Mouse (Mus musculus): ENCODE measurements around the gene Cd101. TPM values are rescaled to one million over a fixed set of nuclear protein-coding genes. Genes with fewer than 3 reads are reported as not detected.
A peak's percentile ranks its signal among the peaks of the same experiment; 100 is the strongest.

Cd101 gene
- polyA plus RNA-seq, 1 experiment from 2014 or later = 0.06 TPM

GRCm38 (mm10) chr3:100994252-100994651 is 35.1 kb downstream of the Cd101 start:
- H3K27me3 ChIP-seq (ENCODE audit: insufficient read depth, low read length) = no peaks in the 10 kb centered on the region
- WGBS = 89% methylated on average over 4 of the region's 4 CpGs
- no peak overlapping the region for H3K9ac ChIP-seq (replicated peaks; ENCODE audit: low read length)
- H3K27ac ChIP-seq (ENCODE audit: low read length) = no peak overlapping the region
- H3K4me1 ChIP-seq (ENCODE audit: insufficient read depth, low read length) = 0 out of 2 replicates have a peak, but pooled peaks cover 15% of the 10 kb centered on the region
- H3K9me3 ChIP-seq (ENCODE audit: low read length) = no peaks in the 10 kb centered on the region
- ATAC-seq (ENCODE audit: low FRiP score, low TSS enrichment) = no peak
- no peak overlapping the region for H3K4me3 ChIP-seq (ENCODE audit: low read length)
- no peaks in the 10 kb centered on the region for H3K36me3 ChIP-seq (ENCODE audit: insufficient read depth, low read length)
- no peak overlapping the region for H3K4me2 ChIP-seq (replicated peaks; ENCODE audit: low read depth, low read length)

GRCm38 (mm10) chr3:100993718-100994117 is 35.6 kb downstream of the Cd101 start:
- H3K4me2 ChIP-seq (replicated peaks; ENCODE audit: low read depth, low read length) = no peak overlapping the region
- H3K36me3 ChIP-seq (ENCODE audit: insufficient read depth, low read length) = no peaks in the 10 kb centered on the region
- WGBS = 27% methylated on average over 15 of the region's 15 CpGs
- no peaks in the 10 kb centered on the region for H3K27me3 ChIP-seq (ENCODE audit: insufficient read depth, low read length)
- H3K9me3 ChIP-seq (ENCODE audit: low read length) = no peaks in the 10 kb centered on the region
- H3K4me3 ChIP-seq (ENCODE audit: low read length) = no peak overlapping the region
- H3K9ac ChIP-seq (replicated peaks; ENCODE audit: low read length) = no peak overlapping the region
- ATAC-seq (ENCODE audit: low FRiP score, low TSS enrichment) = peak; percentile 52; the same call in 1 of the 2 replicates
- H3K27ac ChIP-seq (ENCODE audit: low read length) = no peak overlapping the region
- 0 out of 2 replicates have a peak, but pooled peaks cover 12% of the 10 kb centered on the region for H3K4me1 ChIP-seq (ENCODE audit: insufficient read depth, low read length)

DNA sequence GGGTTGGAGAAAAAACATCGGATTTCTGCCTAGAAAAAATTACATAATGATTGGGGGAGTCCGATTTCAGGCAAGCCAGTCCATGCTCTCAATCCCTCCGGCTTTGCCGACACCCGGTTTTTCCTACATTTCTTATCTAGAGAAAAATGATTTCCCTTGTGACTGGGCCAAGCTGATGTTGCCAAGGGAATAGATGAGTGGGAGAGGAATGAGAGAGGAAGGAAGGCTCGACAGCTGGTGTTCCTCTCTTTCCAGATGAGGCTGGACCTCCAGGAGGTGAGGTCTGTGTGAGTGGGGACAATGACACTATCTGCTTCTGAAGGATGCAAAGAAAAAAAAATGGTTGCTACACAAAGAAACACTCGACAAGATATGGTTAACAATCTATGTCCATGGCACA is 36.2 kb downstream of the Cd101 start:
- 67% methylated on average over 7 of the region's 7 CpGs for whole genome bisulfite sequencing
- H3K9ac ChIP-seq (replicated peaks; ENCODE audit: low read length) = no peak overlapping the region
- no peaks in the 10 kb centered on the region for H3K36me3 ChIP-seq (ENCODE audit: insufficient read depth, low read length)
- H3K27ac ChIP-seq (ENCODE audit: low read length) = no peak overlapping the region
- H3K4me1 ChIP-seq (ENCODE audit: insufficient read depth, low read length) = 0 out of 2 replicates have a peak, but pooled peaks cover 7% of the 10 kb centered on the region
- no peak for ATAC-seq (ENCODE audit: low FRiP score, low TSS enrichment)
- no peaks in the 10 kb centered on the region for H3K27me3 ChIP-seq (ENCODE audit: insufficient read depth, low read length)
- H3K9me3 ChIP-seq (ENCODE audit: low read length) = no peaks in the 10 kb centered on the region
- no peak overlapping the region for H3K4me3 ChIP-seq (ENCODE audit: low read length)
- H3K4me2 ChIP-seq (replicated peaks; ENCODE audit: low read depth, low read length) = no peak overlapping the region

- no peak overlapping the region for H3K27ac ChIP-seq (ENCODE audit: low read length)
- H3K9ac ChIP-seq (replicated peaks; ENCODE audit: low read length) = no peak overlapping the region
- ATAC-seq (ENCODE audit: low FRiP score, low TSS enrichment) = 0 out of 2 replicates have a peak, but pooled peaks have one; percentile 27
- no peaks in the 10 kb centered on the region for H3K9me3 ChIP-seq (ENCODE audit: low read length)
- 54% methylated on average over 1 of the region's 1 CpGs for WGBS
- H3K4me1 ChIP-seq (ENCODE audit: insufficient read depth, low read length) = 0 out of 2 replicates have a peak, but pooled peaks cover 6% of the 10 kb centered on the region
- H3K4me2 ChIP-seq (replicated peaks; ENCODE audit: low read depth, low read length) = no peak overlapping the region
- H3K4me3 ChIP-seq (ENCODE audit: low read length) = no peak overlapping the region
- no peaks in the 10 kb centered on the region for H3K27me3 ChIP-seq (ENCODE audit: insufficient read depth, low read length)
- H3K36me3 ChIP-seq (ENCODE audit: insufficient read depth, low read length) = no peaks in the 10 kb centered on the region
These were observed 39.1 kb downstream of the Cd101 start for GRCm38 (mm10) chr3:100990231-100990630.

DNA sequence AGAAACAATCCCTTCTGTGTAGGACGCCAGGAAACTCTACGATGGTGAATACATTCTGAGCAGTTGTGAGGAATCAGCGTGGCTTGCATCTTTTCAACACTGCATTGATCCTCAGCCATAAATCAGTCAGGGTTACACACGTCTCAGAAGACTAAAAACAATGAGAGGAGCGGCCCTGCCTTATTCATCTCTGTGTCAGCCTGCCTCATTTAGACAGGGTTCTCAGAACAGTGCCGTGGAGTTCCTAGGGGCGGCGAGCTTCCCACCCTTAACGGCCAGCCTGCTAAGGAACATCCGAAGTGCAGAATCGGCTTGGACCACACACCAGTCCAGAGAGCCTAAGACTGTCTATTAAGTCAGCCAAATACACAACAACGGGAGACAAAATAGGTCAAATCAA is 39.9 kb downstream of the Cd101 start:
- H3K4me2 ChIP-seq (replicated peaks; ENCODE audit: low read depth, low read length) = no peak overlapping the region
- 0 out of 2 replicates have a peak, but pooled peaks cover 12% of the 10 kb centered on the region for H3K4me1 ChIP-seq (ENCODE audit: insufficient read depth, low read length)
- no peaks in the 10 kb centered on the region for H3K27me3 ChIP-seq (ENCODE audit: insufficient read depth, low read length)
- no peak overlapping the region for H3K4me3 ChIP-seq (ENCODE audit: low read length)
- H3K9ac ChIP-seq (replicated peaks; ENCODE audit: low read length) = no peak overlapping the region
- WGBS = 33% methylated on average over 12 of the region's 12 CpGs
- H3K9me3 ChIP-seq (ENCODE audit: low read length) = no peaks in the 10 kb centered on the region
- no peak overlapping the region for H3K27ac ChIP-seq (ENCODE audit: low read length)
- H3K36me3 ChIP-seq (ENCODE audit: insufficient read depth, low read length) = no peaks in the 10 kb centered on the region
- ATAC-seq (ENCODE audit: low FRiP score, low TSS enrichment) = no peak

- Histone ChIP-seq H3K4me3 (ENCODE audit: low read length) (no peak overlapping the region), H3K4me2 (replicated peaks; ENCODE audit: low read depth, low read length) (no peak overlapping the region), H3K27ac (ENCODE audit: low read length) (no peak overlapping the region), H3K4me1 (ENCODE audit: insufficient read depth, low read length) (no peaks in the 10 kb centered on the region), H3K27me3 (ENCODE audit: insufficient read depth, low read length) (no peaks in the 10 kb centered on the region), H3K36me3 (ENCODE audit: insufficient read depth, low read length) (no peaks in the 10 kb centered on the region), H3K9ac (replicated peaks; ENCODE audit: low read length) (no peak overlapping the region), H3K9me3 (ENCODE audit: low read length) (no peaks in the 10 kb centered on the region)
- ATAC-seq (ENCODE audit: low FRiP score, low TSS enrichment) = no peak
- 62% methylated on average over 8 of the region's 8 CpGs for WGBS
These were observed 50.1 kb downstream of the Cd101 start for GRCm38 (mm10) chr3:100979290-100979689.

GRCm38 (mm10) chr3:100973906-100974305 is 55.5 kb downstream of the Cd101 start:
- Histone ChIP-seq H3K4me2 (replicated peaks; ENCODE audit: low read depth, low read length) (no peak overlapping the region), H3K27ac (ENCODE audit: low read length) (no peak overlapping the region), H3K4me1 (ENCODE audit: insufficient read depth, low read length) (peaks cover 5% of the 10 kb centered on the region), H3K36me3 (ENCODE audit: insufficient read depth, low read length) (no peaks in the 10 kb centered on the region), H3K4me3 (ENCODE audit: low read length) (no peak overlapping the region), H3K9ac (replicated peaks; ENCODE audit: low read length) (no peak overlapping the region), H3K27me3 (ENCODE audit: insufficient read depth, low read length) (no peaks in the 10 kb centered on the region), H3K9me3 (ENCODE audit: low read length) (no peaks in the 10 kb centered on the region)
- WGBS = 0% methylated on average over 1 of the region's 1 CpGs
- no peak for ATAC-seq (ENCODE audit: low FRiP score, low TSS enrichment)

DNA sequence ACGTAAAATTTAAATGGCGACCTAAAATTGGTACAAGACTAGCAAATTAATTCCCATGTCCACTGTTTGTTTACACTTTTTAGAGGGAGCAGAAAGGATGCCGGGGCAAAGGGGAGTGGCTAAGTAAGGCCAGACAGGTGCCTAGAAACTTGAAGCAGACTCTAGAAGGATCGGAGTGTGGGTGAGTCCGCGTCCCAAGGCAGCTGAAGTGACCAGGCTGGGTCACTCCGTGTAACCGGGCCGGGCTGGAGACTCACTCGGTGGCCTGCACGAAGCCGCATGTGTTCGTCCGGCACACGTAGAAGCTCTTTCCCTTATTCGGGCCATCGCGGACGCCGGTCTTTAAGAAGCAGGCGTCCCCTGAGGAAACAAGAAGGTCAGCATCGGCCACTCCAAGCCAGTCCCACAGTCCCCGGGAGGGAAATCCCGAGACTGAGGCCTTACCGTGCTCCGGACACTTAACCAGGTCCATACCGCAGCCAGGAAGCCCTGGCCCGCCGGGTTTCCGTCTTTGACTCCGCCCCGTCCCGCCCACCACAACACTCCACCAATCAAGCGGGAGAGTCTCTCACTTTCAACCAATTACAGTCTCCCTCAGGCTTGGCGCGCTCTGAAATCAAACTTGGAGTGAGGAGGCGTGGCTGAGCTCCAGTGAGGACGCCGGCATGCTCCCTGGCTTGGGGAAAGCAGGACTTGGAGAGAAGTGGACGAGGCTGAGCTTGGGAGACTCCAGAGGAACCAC is 60.0 kb downstream of the Cd101 start, which contains the start of gene Ttf2:
Gene Ttf2, minus strand, starts transcription at position 488 of the 742 bp plus-strand sequence.
- peak within 1 kb of the TSS; percentile 81 for H3K4me2 ChIP-seq (replicated peaks; ENCODE audit: low read depth, low read length)
- H3K4me3 ChIP-seq (ENCODE audit: low read length) = peak within 1 kb of the TSS; percentile 75
- H3K27me3 ChIP-seq (ENCODE audit: insufficient read depth, low read length) = no peaks in the 10 kb centered on the region
- WGBS = under 1% methylated on average over 40 of the region's 40 CpGs
- H3K36me3 ChIP-seq (ENCODE audit: insufficient read depth, low read length) = no peaks in the 10 kb centered on the region
- H3K9me3 ChIP-seq (ENCODE audit: low read length) = no peaks in the 10 kb centered on the region
- peak; percentile 99 for ATAC-seq (ENCODE audit: low FRiP score, low TSS enrichment)
- H3K4me1 ChIP-seq (ENCODE audit: insufficient read depth, low read length) = peaks cover 8% of the 10 kb centered on the region
- H3K27ac ChIP-seq (ENCODE audit: low read length) = peak within 1 kb of the TSS; percentile 68
- H3K9ac ChIP-seq (replicated peaks; ENCODE audit: low read length) = peak within 1 kb of the TSS; percentile 78

GRCm38 (mm10) chr3:100963849-100964542 is 65.4 kb downstream of the Cd101 start:
- no peaks in the 10 kb centered on the region for H3K9me3 ChIP-seq (ENCODE audit: low read length)
- H3K36me3 ChIP-seq (ENCODE audit: insufficient read depth, low read length) = peaks cover 41% of the 10 kb centered on the region

GRCm38 (mm10) chr3:100961501-100961900 is 67.9 kb downstream of the Cd101 start:
- peaks cover 63% of the 10 kb centered on the region for H3K36me3 ChIP-seq (ENCODE audit: insufficient read depth, low read length)
- H3K9ac ChIP-seq (replicated peaks; ENCODE audit: low read length) = no peak overlapping the region
- ATAC-seq (ENCODE audit: low FRiP score, low TSS enrichment) = no peak
- H3K27me3 ChIP-seq (ENCODE audit: insufficient read depth, low read length) = no peaks in the 10 kb centered on the region
- no peak overlapping the region for H3K27ac ChIP-seq (ENCODE audit: low read length)
- 81% methylated on average over 7 of the region's 7 CpGs for WGBS
- H3K4me3 ChIP-seq (ENCODE audit: low read length) = no peak overlapping the region
- H3K9me3 ChIP-seq (ENCODE audit: low read length) = no peaks in the 10 kb centered on the region
- H3K4me2 ChIP-seq (replicated peaks; ENCODE audit: low read depth, low read length) = no peak overlapping the region
- no peaks in the 10 kb centered on the region for H3K4me1 ChIP-seq (ENCODE audit: insufficient read depth, low read length)

More at GRCm38 (mm10) chr3:100963849-100964542, 65.4 kb downstream of the Cd101 start:
- no peaks in the 10 kb centered on the region for H3K27me3 ChIP-seq (ENCODE audit: insufficient read depth, low read length)
- ATAC-seq (ENCODE audit: low FRiP score, low TSS enrichment) = no peak
- H3K27ac ChIP-seq (ENCODE audit: low read length) = no peak overlapping the region
- H3K4me1 ChIP-seq (ENCODE audit: insufficient read depth, low read length) = peaks cover 4% of the 10 kb centered on the region
- H3K4me2 ChIP-seq (replicated peaks; ENCODE audit: low read depth, low read length) = no peak overlapping the region
- no peak overlapping the region for H3K9ac ChIP-seq (replicated peaks; ENCODE audit: low read length)
- no peak overlapping the region for H3K4me3 ChIP-seq (ENCODE audit: low read length)
- WGBS = 70% methylated on average over 14 of the region's 14 CpGs
